Mouse (Mus musculus): Measurements from ENCODE around the gene Lman1l. TPM values are rescaled to one million over a fixed set of nuclear protein-coding genes. Genes with fewer than 3 reads are reported as not detected.

The Lman1l gene
- total RNA-seq, 2 experiments from 2014 or later = not detected

DNA sequence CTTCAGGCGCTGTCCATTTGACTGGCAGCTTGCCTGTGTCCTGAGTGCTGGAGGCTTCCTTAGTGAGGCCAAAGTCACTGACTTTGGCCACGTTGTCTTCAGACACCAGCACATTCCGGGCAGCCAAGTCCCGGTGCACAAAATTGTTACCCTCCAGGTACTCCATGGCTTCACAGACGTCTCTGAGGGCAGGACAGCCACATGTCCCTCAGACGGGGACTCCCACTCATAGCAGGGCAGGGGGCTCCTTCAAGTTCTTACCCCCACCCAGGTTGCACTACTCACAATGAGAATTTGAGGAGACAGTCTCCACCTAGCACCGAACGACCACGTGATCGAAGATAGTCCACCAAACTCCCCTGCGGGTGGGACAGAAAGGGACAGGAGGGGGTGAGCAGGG lies 7.3 kb upstream of the Lman1l start:
- ATAC-seq (replicated peaks; ENCODE audit: low FRiP score, low TSS enrichment, poor library complexity, severe bottlenecking) = no peak

DNA sequence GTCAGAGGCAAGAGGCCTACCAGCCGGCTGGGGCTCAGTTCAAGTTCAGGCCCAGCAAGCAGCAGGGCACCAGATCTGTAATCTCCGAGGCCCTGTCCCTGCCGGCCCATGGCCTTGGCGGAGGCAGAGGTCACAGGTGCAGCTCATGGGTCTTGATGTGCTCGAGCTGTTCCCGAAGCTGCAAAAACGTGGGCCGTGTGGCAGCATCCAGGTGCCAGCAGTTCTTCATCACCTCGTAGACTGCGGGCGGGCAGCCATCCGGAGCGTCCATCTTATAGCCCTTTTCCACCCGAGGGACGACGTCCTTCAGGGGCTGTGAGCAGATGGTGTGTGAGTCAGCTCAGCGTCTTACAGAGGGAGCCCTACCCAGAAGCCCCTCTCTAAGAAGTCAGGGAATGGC lies 6.6 kb upstream of the Lman1l start:
- ATAC-seq (replicated peaks; ENCODE audit: low FRiP score, low TSS enrichment, poor library complexity, severe bottlenecking) = no peak

DNA sequence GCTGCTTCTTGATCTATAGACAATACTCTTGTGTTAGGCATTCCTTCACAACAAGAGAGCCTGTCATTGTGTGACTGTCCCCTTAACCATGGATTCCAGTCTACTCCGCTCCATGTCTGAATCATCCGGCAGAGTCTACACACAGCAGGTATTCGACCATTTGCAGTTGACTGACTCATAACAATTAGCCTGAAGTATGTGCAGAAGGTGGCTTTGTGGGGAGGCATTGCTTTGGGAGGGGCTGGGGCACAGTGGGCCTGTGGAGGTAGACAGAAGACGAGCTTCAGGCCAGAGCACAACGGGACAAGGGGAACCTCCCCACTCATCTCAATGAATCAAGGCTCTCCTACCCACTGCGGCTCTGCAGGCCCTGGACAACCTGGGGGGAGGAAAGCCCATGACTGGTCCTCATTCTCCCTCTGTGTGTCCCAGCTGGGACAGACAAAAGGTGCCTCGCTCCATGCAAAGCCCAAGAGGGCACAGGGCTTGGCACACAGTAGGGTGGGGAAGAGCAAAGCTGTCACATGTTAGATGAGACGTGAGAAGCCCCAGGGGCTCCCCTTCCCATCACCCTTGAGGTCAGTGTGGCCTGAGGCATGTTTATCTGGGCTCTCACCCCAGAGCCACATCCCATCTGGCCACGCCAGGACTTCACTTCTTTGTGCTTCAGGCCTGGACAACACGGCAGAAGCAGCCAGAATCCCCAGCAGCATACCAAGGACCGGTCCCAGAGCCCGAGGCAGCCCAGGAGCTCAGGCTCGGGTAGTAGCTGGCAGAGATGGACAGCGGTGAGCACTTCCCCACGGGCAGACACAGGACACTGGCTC lies 5.3 kb upstream of the Lman1l start:
- no peak for ATAC-seq (replicated peaks; ENCODE audit: low FRiP score, low TSS enrichment, poor library complexity, severe bottlenecking)

DNA sequence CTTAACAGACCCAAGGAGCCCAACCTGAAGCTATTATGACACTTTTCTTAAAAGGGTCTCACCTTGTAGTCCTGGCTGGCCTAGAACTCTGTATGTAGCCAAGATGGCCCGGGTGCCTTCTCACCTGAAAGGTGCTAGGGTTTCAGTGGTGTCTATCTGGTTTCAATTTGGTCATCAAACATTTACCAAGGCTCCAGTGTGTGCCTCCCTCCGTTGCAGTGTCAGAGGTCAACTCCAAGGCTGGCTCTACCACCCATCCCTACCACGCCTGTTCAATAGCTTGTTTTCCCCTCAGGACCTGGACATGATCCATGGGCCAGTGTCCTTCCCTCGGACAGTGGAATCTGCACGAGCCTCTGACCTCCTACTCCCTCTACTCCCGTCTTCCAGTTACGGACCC lies 3.7 kb upstream of the Lman1l start:
- ATAC-seq (replicated peaks; ENCODE audit: low FRiP score, low TSS enrichment, poor library complexity, severe bottlenecking) = no peak

DNA sequence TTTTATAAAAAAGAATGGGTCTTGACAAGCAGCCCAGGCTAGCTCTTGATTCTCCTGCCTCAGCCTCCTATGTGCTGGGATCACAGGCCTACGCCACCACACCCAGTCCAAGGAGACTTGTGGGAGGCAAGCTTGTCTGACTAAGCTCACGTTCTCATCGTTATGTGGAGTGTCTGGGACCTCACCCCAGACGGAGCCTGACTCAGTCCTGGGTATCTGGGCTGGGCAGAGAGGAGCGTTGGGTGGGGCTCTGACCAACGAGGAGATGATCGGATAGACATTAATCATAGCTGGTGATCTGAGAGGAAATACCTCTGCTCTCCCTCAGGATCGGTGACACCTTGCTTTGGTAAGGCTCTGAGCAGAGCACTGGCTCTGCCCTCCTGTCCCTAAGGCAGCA lies 1.7 kb downstream of the Lman1l start:
- no peak for ATAC-seq (replicated peaks; ENCODE audit: low FRiP score, low TSS enrichment, poor library complexity, severe bottlenecking)

DNA sequence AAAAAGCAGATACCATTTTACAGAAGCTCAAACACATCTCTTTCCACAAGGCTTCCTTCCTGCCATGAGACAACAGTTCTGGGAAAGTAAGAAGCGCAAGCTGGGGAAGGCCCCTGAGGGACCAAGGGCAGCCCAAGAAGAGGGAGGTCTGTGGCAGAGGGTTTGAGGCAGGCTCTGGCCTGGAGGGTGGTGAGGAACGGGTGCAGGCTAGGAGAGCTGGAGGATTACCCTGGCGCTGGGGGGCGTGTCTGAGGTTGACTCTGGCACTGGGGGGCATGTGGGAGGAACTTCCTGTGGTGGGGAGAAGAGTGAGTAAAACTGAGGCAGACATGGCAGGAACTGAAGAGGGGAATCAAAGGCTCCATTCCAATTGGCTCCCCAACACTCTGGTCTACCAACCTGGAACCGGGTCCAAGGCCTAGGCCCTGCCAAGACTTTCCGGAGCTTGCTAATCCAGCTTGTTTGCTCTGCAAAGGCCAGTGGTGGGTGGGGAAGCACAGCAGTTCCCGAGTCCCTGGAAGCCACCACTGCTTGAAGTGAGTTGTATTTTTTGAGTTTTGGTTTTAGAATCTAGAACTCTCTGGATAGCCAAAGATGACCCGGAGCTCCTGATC lies 2.9 kb downstream of the Lman1l start:
- ATAC-seq (replicated peaks; ENCODE audit: low FRiP score, low TSS enrichment, poor library complexity, severe bottlenecking) = no peak

DNA sequence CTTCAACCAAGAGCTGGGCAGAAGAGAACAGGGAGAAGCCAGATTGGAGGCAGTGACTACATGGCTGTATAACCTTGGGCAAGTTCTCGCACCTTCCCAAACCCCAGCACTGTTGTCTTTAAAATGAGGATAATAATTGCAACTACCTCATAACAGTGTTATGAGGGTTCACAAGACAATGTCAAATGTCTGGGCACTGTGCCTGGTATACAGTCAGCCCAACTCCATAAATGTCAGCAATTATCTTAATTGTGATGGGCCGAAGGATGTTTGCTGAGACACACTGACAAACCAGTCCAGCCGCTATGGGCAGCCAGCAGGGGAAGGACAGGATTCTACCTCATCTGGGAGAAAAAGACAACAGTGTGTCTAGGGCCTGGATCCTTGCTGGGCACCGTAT lies 5.8 kb downstream of the Lman1l start:
- ATAC-seq (replicated peaks; ENCODE audit: low FRiP score, low TSS enrichment, poor library complexity, severe bottlenecking) = no peak

DNA sequence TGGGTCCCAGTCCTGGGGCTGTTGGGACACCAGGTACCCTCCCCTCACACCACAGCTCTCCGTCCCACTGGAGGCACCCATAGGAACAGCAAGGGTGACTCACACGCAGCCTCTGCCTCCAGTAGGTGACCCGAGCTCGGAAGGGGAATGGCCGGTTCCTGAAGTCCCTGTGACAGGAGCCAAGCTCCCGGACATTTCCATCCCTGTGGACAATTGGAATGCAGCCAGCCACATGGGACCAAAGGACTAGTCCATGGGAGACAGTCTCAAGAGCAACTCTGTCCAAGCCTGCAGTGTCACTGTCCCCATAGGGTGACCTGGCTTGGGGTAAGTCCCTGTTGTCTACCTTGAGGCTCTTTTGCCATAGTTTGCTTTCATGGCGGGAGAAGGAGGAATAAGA lies 6.6 kb downstream of the Lman1l start:
- no peak for ATAC-seq (replicated peaks; ENCODE audit: low FRiP score, low TSS enrichment, poor library complexity, severe bottlenecking)

DNA sequence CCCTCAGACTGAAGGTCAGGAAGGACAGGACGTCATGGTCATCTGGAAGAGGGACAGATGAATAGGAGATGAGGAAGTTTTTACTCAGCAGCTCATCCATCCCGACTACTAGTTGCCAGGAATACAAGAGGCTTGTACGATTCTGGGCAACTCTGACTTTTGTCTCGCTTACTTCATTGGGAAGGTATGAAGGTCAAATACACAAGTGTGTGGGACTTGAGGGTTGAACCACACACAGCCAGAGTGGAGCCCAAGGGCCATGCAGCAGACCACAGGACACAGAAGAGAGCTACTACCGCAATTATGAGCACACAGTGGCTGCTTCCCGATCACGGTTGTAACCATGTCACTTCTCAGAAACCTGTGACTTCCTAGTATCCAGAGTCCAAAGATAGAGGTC lies 8.0 kb downstream of the Lman1l start:
- ATAC-seq (replicated peaks; ENCODE audit: low FRiP score, low TSS enrichment, poor library complexity, severe bottlenecking) = no peak

DNA sequence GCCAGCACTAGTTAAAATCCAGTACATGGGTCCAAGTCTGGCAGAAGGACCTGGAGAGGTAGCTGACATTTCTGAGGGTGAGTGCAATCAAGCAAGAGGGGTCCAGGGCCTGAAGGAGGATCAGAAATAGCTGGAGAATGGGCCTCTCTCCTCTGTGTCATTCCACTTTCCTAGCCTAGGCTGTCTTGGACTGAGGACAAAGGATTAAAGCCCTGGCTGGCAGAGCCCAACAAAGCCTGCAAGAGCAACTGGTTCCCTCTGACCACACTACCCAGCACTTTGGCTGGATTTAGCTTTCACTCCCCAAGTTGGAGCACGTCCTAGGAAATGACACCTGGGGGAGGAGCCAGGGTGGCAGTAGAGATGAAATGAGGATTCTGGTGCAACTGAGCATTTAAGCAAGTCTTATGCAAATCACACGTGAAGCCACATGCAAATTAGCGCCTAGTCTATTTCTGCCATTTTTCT lies 10.2 kb downstream of the Lman1l start:
- ATAC-seq (replicated peaks; ENCODE audit: low FRiP score, low TSS enrichment, poor library complexity, severe bottlenecking) = no peak

DNA sequence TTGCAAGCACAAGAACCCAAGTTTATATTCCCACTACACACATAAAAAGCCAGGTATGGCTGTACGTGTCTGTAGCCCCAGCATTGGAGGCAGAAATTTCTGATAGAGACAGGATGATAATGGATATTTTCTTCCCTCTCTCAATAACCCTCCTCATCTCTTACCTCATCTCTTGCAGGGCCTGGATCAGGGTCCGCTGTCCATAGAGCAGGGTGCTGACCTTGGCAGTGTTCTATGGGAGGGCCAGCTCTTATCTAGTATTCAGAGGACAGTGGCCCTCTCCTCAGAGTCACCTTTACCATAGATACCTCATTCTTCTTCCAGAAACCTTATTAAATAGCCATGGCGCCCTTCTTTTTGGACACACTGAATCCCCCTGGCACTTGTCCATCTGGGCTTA lies 10.8 kb downstream of the Lman1l start:
- ATAC-seq (replicated peaks; ENCODE audit: low FRiP score, low TSS enrichment, poor library complexity, severe bottlenecking) = no peak

DNA sequence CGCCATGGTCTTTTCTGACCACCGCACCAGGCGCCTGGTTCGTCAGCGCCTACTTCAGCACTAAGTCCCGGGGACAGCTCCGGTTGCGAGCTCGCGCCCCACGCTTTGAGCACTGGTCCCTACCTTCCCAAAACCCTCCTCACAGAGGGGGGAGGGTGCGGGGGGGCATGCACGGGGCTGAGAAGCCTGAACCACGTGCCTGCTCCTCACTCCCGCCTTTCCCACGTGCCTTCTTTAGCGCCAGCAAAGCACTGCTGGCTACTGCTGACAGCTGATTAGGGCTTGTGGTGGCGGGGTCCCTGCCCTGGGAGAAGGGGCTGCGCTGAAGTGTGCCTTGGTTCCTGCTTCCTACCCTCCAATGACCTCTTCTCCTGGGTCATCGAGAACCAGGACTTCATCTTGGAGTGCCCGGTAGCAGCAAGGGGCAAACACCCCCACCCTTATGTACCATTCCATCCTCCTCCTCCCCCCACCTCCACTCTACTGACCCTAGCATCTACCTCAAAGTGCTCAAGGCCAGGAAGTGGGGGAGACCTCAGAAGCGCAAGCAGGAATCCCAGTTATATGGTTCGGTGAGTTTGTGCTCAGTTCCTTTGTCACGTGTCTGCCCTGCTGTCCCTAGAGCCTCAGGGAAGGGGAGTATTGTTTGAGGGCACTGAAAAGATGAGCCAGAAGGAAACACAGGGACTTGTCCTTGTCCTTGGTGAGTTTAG lies 14.3 kb downstream of the Lman1l start, which contains the start of gene Cplx3:
Gene Cplx3, minus strand, starts transcription at position 143 of the 713 bp plus-strand sequence.
- ATAC-seq (replicated peaks; ENCODE audit: low FRiP score, low TSS enrichment, poor library complexity, severe bottlenecking) = peak; percentile 53

DNA sequence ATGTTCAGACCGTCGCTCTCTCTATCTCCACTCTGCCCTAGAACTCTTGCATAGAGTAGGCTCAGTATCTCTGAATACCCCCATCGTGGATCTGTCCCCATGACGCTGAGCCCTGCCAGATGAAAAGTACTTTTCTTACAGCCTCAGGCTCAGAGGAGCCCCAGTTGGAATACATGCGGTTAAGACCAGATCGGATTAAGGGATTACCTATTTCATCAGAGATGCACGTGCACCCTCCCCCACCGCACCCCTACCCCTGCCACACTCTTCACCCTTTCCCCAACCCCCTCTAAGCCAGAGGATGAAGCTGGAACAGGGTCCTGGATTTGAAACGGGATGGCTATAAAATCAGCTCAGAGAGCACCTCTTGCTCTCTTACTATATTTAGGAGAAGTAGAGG lies 15.1 kb downstream of the Lman1l start:
- no peak for ATAC-seq (replicated peaks; ENCODE audit: low FRiP score, low TSS enrichment, poor library complexity, severe bottlenecking)

DNA sequence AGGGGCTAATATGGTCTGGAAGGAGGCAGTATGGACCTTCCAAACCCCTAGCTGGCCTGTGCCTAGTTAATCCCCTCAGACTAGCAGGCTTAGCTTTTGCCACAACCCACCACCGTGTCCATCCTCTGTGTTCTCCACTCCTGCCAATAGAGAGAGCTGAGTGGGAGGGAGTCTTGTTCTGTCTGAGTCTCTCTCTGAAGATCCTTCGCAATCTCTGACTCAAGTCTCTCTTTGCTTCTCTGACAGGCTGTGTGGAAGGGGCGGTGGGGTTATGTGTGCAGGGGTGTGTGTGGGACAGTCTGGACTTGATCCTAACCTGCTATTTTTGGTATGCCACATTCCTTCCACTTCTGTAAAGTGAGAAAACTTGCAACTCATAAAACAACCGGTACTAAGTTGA lies 15.7 kb downstream of the Lman1l start:
- ATAC-seq (replicated peaks; ENCODE audit: low FRiP score, low TSS enrichment, poor library complexity, severe bottlenecking) = no peak

DNA sequence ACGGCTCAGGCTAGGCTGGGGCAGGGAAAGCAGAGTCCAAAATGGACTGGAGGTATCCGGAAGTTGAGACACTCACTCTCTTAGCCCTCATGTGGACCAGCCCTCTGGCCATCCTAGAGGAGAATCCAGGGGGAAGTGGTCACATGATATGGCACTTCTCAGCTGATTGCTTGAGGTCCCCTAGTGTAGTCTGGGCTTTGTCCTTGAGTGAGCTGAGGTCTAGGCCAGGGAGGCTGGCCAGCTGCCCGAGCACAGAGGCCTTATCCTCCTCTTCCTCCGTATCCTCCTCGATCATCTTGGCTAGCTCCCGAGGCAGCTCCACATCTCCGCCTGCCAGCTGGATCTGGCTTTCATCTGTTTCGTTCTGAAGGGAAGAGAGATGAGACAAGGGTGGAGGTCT lies 18.5 kb downstream of the Lman1l start:
- ATAC-seq (replicated peaks; ENCODE audit: low FRiP score, low TSS enrichment, poor library complexity, severe bottlenecking) = no peak

DNA sequence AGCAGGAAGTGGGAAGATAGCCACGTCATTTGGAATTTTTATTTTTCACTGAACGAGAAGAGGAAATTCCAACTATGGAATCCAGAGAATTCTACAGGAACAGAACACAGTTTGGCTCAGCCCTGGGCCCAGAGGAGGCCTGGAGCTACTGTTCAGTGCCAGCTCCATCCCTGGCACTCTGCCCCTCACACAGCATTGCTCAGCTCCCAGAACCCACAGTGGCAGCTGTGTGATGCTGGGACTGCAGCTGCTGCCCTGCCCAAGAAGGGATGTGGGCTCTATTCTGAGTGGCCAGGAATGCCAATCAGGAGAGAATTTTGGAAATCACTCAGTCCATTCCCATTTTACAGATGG lies 19.2 kb downstream of the Lman1l start:
- no peak for ATAC-seq (replicated peaks; ENCODE audit: low FRiP score, low TSS enrichment, poor library complexity, severe bottlenecking)

DNA sequence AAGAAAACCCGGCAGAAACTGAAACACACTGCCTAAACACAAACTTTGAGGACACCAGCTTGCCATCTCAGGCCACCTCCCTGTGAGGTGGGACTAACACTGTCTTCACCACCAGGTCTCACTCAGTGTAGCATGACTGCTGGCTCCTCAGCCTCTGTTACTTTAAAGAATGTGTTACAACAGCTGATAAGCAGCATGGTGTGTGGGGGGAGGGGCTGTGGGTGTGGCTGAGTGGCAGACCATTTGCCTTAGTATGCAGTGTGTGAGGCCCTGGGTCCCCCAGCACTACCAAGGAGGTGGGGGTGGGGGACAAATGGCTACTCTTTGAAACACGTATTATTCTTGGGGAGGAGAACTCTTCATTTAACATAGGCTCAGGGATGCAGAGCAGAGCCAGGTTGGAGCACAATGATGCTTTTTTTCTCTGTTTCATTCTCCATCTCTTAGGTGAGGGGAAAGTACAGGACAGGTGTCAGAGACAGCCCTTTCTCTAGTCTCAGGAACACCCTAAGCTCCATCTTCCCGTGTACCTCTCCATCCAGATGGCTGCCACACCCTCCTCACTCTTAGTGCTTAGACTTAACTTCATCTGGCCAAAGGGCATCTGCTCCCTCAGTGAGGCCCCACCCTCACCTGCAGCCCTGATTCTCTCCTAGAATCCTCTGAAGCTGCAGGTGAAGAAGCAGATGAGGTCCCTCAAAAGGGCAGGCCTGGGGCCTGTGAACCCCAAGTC lies 19.8 kb downstream of the Lman1l start:
- ATAC-seq (replicated peaks; ENCODE audit: low FRiP score, low TSS enrichment, poor library complexity, severe bottlenecking) = 0 out of 2 replicates have a peak, but pooled peaks have one; percentile 39

DNA sequence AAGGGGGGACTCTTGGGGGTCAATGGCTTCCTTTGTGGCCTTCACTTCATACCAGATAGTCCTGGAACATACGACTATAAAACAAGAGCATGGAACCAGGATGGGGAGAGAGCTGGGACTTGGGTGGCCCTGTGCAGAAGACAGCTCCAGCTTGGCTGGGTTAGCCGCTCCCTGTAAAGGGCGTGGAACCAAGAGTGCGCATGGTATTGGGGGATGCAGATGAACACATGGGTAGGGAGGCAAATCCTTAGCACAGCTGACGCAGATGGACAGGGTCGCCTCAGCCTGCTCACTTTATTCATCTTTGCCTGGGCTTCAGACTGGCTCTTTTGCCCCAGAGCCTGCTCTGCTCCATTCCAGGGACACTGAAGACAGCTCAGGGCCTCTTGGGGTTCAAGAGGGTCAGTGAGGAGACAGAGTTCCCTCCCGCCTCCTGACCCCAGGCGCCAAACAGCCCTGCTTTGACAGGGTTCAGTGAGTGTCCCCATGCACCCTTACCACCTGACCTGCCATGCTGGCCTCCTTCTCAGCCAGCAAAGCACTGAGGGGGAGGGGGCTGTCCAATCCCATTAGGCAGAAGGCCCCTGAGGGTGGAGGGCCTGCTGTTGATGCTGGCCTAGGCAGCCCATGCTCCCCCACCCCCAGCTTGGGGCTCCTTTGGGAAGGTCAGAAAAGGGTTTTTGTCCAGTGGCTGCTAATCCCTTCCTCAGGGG lies 21.6 kb downstream of the Lman1l start:
- ATAC-seq (replicated peaks; ENCODE audit: low FRiP score, low TSS enrichment, poor library complexity, severe bottlenecking) = no peak

DNA sequence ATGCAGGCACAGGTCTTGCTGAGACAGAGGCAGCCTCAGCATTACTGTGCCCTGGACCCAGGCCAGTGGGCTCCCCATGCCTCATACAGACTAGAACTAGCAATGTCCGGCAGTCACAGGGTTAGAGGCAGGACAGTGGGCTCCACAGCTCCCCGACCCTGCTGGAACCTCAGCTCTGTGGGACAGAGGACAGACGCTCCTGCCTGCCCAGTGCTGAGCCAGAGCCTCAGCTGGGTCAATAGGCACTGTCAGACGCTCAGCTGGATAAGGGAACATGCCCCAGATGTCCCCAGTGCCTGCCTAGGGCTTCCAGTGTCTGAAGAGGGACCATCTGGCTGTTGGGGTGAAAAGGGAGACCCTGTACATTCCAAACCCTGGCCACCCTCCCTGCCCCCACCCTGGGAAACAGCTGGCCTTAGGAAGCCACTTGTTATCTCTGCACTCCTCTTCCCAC lies 22.6 kb downstream of the Lman1l start:
- no peak for ATAC-seq (replicated peaks; ENCODE audit: low FRiP score, low TSS enrichment, poor library complexity, severe bottlenecking)

Data from megakaryocyte-erythroid progenitor cell, adult 5-6 weeks (primary cell).